Mouse (Mus musculus): ENCODE measurements around the gene Lat2.

- TF ChIP-seq CTCF (IDR thresholded peaks at IDR 0.05; ENCODE audit: low read depth) (no peak), EP300 (IDR thresholded peaks at IDR 0.05; ENCODE audit: low read depth) (no peak)
Observed at GRCm38 (mm10) chr5:134637820-134638367, 23.1 kb upstream of the Lat2 start.

Data from heart, postnatal 0 days (tissue).